9 mouse cellular contexts compared by ENCODE assay signal in genomic region chr15:8625370-8625769, GRCm38 (mm10).
DNase-seq lines count a peak whose midpoint lies in the region; ATAC-seq and TF ChIP-seq lines count a peak whose summit lies in the region.
"Had no signal": no experiment of that assay in that cellular context is flagged by ENCODE, and none has a peak within 500 bp of the region (broad histone marks: within the 10 kb centered on the region; RNA-seq: fewer than 3 reads in every experiment).

No protein-coding gene starts in this region.

- no peaks in the 10 kb centered on the region for H3K9me3 ChIP-seq in liver, embryonic 12.5 days (replicated peaks)
- no peaks in the 10 kb centered on the region for H3K9me3 ChIP-seq in embryonic facial prominence, embryonic 10.5 days
- H3K9me3 ChIP-seq: neural tube, embryonic 12.5 days had no signal

- H3K79me2 ChIP-seq in liver, adult 2 months (ENCODE audit: control insufficient read depth, insufficient read depth, low read length): no peaks in the 10 kb centered on the region

- H3K27me3 ChIP-seq in liver, adult 2 months (ENCODE audit: control insufficient read depth, insufficient read depth, low read length): no peaks in the 10 kb centered on the region
- peaks cover 20% of the 10 kb centered on the region for H3K27me3 ChIP-seq in liver, embryonic 12.5 days (replicated peaks)
- peaks cover 23% of the 10 kb centered on the region for H3K27me3 ChIP-seq in embryonic facial prominence, embryonic 10.5 days (replicated peaks; ENCODE audit: low read depth, poor library complexity, severe bottlenecking)

- 40% methylated on average over 7 of the region's 7 CpGs for WGBS in liver, adult 2 months
- WGBS in liver, embryonic 12.5 days (ENCODE audit: insufficient replicate concordance): 30% methylated on average over 7 of the region's 7 CpGs
- 52% methylated on average over 7 of the region's 7 CpGs for WGBS in embryonic facial prominence, embryonic 10.5 days

- H3K4me1 ChIP-seq in liver, adult 2 months (ENCODE audit: control insufficient read depth, insufficient read depth, low read length): peaks cover 2% of the 10 kb centered on the region; the same call in 1 of the 2 replicates
- H3K4me1 ChIP-seq in liver, embryonic 12.5 days: peaks cover 17% of the 10 kb centered on the region
- H3K4me1 ChIP-seq in embryonic facial prominence, embryonic 10.5 days: peaks cover 29% of the 10 kb centered on the region

- H3K27ac ChIP-seq in liver, adult 2 months (replicated peaks; ENCODE audit: insufficient read depth, low read depth, low read length): no peak overlapping the region
- no peak overlapping the region for H3K27ac ChIP-seq in liver, embryonic 12.5 days
- H3K27ac ChIP-seq in embryonic facial prominence, embryonic 10.5 days (replicated peaks): no peak overlapping the region
- H3K27ac ChIP-seq: neural tube, embryonic 12.5 days had no signal

- H3K36me3 ChIP-seq in liver, adult 2 months (ENCODE audit: control insufficient read depth, insufficient read depth, low read length): no peaks in the 10 kb centered on the region
- H3K36me3 ChIP-seq in liver, embryonic 12.5 days: no peaks in the 10 kb centered on the region
- no peaks in the 10 kb centered on the region for H3K36me3 ChIP-seq in embryonic facial prominence, embryonic 10.5 days (replicated peaks)
- H3K36me3 ChIP-seq: neural tube, embryonic 12.5 days had no signal

- no peak for ATAC-seq in liver, embryonic 12.5 days
- ATAC-seq in monocyte, adult 5-6 weeks (replicated peaks; ENCODE audit: insufficient number of reproducible peaks, low FRiP score, low TSS enrichment, poor library complexity, severe bottlenecking): peak; percentile 41

- H3K4me2 ChIP-seq in liver, embryonic 12.5 days: no peak overlapping the region
- H3K4me2 ChIP-seq: neural tube, embryonic 12.5 days had no signal

- peak; percentile 63 for TF ChIP-seq CTCF in liver, adult 2 months (IDR thresholded peaks at IDR 0.05; ENCODE audit: low read depth, low read length)

- TF ChIP-seq POLR2A in liver, adult 2 months (IDR thresholded peaks at IDR 0.05; ENCODE audit: extremely low read depth, insufficient read depth, low read length): no peak

- no peak overlapping the region for H3K9ac ChIP-seq in liver, adult 2 months (ENCODE audit: low read depth, low read length)
- H3K9ac ChIP-seq in liver, embryonic 12.5 days: no peak overlapping the region
- H3K9ac ChIP-seq: neural tube, embryonic 12.5 days had no signal

- peak; percentile 67 for DNase-seq in cerebellum, postnatal 14 days
- DNase-seq in cerebellum, adult 11 months: no peak
- DNase-seq in liver, adult 2 months (ENCODE audit: extremely low read depth, low read depth, low spot score): peak; percentile 24
- peak; percentile 59 for DNase-seq in embryonic facial prominence, embryonic 10.5 days (ENCODE audit: low spot score)
- DNase-seq in kidney, postnatal 4 days: peak; percentile 62 to 70
- DNase-seq in thymus, postnatal 0 days (ENCODE audit: low spot score): peak; percentile 70

- no peak overlapping the region for H3K4me3 ChIP-seq in liver, adult 2 months (ENCODE audit: insufficient read depth, low read depth, low read length)
- no peak overlapping the region for H3K4me3 ChIP-seq in liver, embryonic 12.5 days
- H3K4me3 ChIP-seq in embryonic facial prominence, embryonic 10.5 days: no peak overlapping the region
- H3K4me3 ChIP-seq: neural tube, embryonic 12.5 days had no signal
